Mouse (Mus musculus): ENCODE measurements at regions not wholly inside any gene's neighbourhood (a gene's known extent, or its start where the extent isn't known, plus 50 kb on each side); places are given as distances from the start of the nearest gene placed in this dataset.

GRCm38 (mm10) chr2:128372204-128372603 is 218.8 kb upstream of the Spdye4c start (continued):
- TF ChIP-seq IRF4 (IDR thresholded peaks at IDR 0.05; ENCODE audit: low read depth, low read length) (peak; percentile 72), MAX (IDR thresholded peaks at IDR 0.05; ENCODE audit: low read length) (peak; percentile 64; the same call in 1 of the 2 replicates), NRF1 (IDR thresholded peaks at IDR 0.05; ENCODE audit: low read depth, low read length) (no peak), MEF2A (IDR thresholded peaks at IDR 0.05; ENCODE audit: borderline replicate concordance, low read depth, low read length) (peak; percentile 58; the same call in 1 of the 2 replicates), MXI1 (IDR thresholded peaks at IDR 0.05; ENCODE audit: low read depth, low read length) (peak; percentile 69), E2F4 (IDR thresholded peaks at IDR 0.05; ENCODE audit: insufficient replicate concordance, low read depth, low read length) (no peak), ZKSCAN1 (IDR thresholded peaks at IDR 0.05; ENCODE audit: borderline replicate concordance, low read depth, low read length) (no peak), USF2 (conservative IDR thresholded peaks at IDR 0.05; ENCODE audit: low read depth, low read length) (no peak), SIN3A (IDR thresholded peaks at IDR 0.05; ENCODE audit: low read length) (peak; percentile 73), POLR2A (IDR thresholded peaks at IDR 0.05; ENCODE audit: low read depth, low read length) (no peak), MAZ (IDR thresholded peaks at IDR 0.05; ENCODE audit: low read depth, low read length) (no peak)

GRCm38 (mm10) chr2:128373363-128374252 is 217.4 kb upstream of the Spdye4c start:
- H3K9me3 ChIP-seq (replicated peaks; ENCODE audit: low read length): peaks cover 4% of the 10 kb centered on the region
- H3K79me2 ChIP-seq (replicated peaks; ENCODE audit: control insufficient read depth, extremely low read depth, insufficient read depth, poor library complexity, severe bottlenecking): no peaks in the 10 kb centered on the region; the same call in 1 of the 2 replicates
- no peaks in the 10 kb centered on the region for H3K27me3 ChIP-seq (replicated peaks)
- H3K36me3 ChIP-seq (replicated peaks in 1 of 2; ENCODE audit: control insufficient read depth in 1 of 2, insufficient read depth in 1 of 2, low read length in 1 of 2): peaks cover 0 to 11% of the 10 kb centered on the region in 2 experiments
- peaks cover 52 to 96% of the 10 kb centered on the region in 2 experiments for H3K4me1 ChIP-seq (ENCODE audit: control insufficient read depth in 1 of 2, insufficient read depth in 2 of 2)
- peak overlapping the region in 1 of 3 experiments; percentile 18 for H3K4me3 ChIP-seq (replicated peaks in 1 of 3; ENCODE audit: low read depth in 2 of 3, low read length in 2 of 3, poor library complexity in 1 of 3)
- H3K27ac ChIP-seq (ENCODE audit: insufficient read depth, low read depth): 0 out of 2 replicates have a peak overlapping the region, but pooled peaks have one; percentile 2
- H3K4me2 ChIP-seq (ENCODE audit: insufficient read depth, low read depth, poor library complexity, severe bottlenecking): peak overlapping the region; percentile 34; the same call in 1 of the 2 replicates
- in situ Hi-C loops (cut with MboI; ENCODE audit: low pct_ligation_motif_present, low pct_unique_long_range_greater_than_20kb, low sequenced_read_pairs) (no loop called here), dilution Hi-C loops (cut with MboI; ENCODE audit: extremely low pct_ligation_motif_present, extremely low pct_unique_long_range_greater_than_20kb, low sequenced_read_pairs) (no loop called here)
- DNase-seq (ENCODE audit: extremely low read depth): no peak
- no peak for TF ChIP-seq ZC3H11A (IDR thresholded peaks at IDR 0.05; ENCODE audit: low read depth, low read length)
- 0 out of 2 replicates have a peak, but pooled peaks have one; percentile 32 for TF ChIP-seq ETS1 (conservative IDR thresholded peaks at IDR 0.05; ENCODE audit: low read depth, low read length)
- no peak for TF ChIP-seq KAT2A (IDR thresholded peaks at IDR 0.05; ENCODE audit: insufficient replicate concordance, low read length)
- no peak for TF ChIP-seq MYC (IDR thresholded peaks at IDR 0.05; ENCODE audit: low read depth, low read length)
- TF ChIP-seq ELF1 (IDR thresholded peaks at IDR 0.05; ENCODE audit: low read depth, low read length): peak; percentile 44; the same call in 1 of the 2 replicates
- TF ChIP-seq TCF12 (IDR thresholded peaks at IDR 0.05; ENCODE audit: low read depth, low read length): 0 out of 2 replicates have a peak, but pooled peaks have one; percentile 22
- no peak for TF ChIP-seq UBTF (IDR thresholded peaks at IDR 0.05; ENCODE audit: low read depth, low read length)
- TF ChIP-seq NRF1 (IDR thresholded peaks at IDR 0.05; ENCODE audit: low read depth, low read length): no peak
- TF ChIP-seq EP300 (IDR thresholded peaks at IDR 0.05; ENCODE audit: low read length): peak; percentile 46; the same call in 1 of the 2 replicates
- no peak for TF ChIP-seq USF2 (conservative IDR thresholded peaks at IDR 0.05; ENCODE audit: low read depth, low read length)
- no peak for TF ChIP-seq PAX5 (IDR thresholded peaks at IDR 0.05; ENCODE audit: low read length)
- TF ChIP-seq RCOR1 (conservative IDR thresholded peaks at IDR 0.05; ENCODE audit: low read depth, low read length): no peak
- TF ChIP-seq MAZ (IDR thresholded peaks at IDR 0.05; ENCODE audit: low read depth, low read length): no peak
- TF ChIP-seq USF1 (IDR thresholded peaks at IDR 0.05; ENCODE audit: low read depth, low read length): no peak
- no peak for TF ChIP-seq ZMIZ1 (IDR thresholded peaks at IDR 0.05; ENCODE audit: low read depth, low read length)
- no peak overlapping the region for H3K9ac ChIP-seq (ENCODE audit: insufficient read depth, low read depth)

All from CH12.LX (cell line).